Mouse (Mus musculus) neural tube, embryonic 12.5 days (tissue): ENCODE data around the gene Mecom. TPM values are rescaled to one million over a fixed set of nuclear protein-coding genes. Genes with fewer than 3 reads are reported as not detected.

ENCODE experiments used
- ATAC-seq: fragments of 200-750 bp; cut with Nextera tagmentation; 2 replicates; pipeline ENCODE4 v1.8.0; 2017; ENCODE audit warnings: low read depth, mild to moderate bottlenecking, moderate TSS enrichment, moderate library complexity; ENCODE audit not compliant: low FRiP score
- H3K27ac ChIP-seq: fragments of 300-500 bp; sonication (generic); 2 replicates; pipeline ENCODE4 v1.5.1; 2016
- H3K27me3 ChIP-seq: fragments of 300-500 bp; sonication (generic); replicated peaks from 2 replicates; pipeline ENCODE4 v1.6.1; 2016; ENCODE audit warnings: mild to moderate bottlenecking
- H3K36me3 ChIP-seq: fragments of 300-500 bp; sonication (generic); 2 replicates; pipeline ENCODE4 v1.6.1; 2016; ENCODE audit warnings: mild to moderate bottlenecking
- H3K4me1 ChIP-seq: fragments of 300-500 bp; sonication (generic); 2 replicates; pipeline ENCODE4 v1.6.1; 2016
- H3K4me2 ChIP-seq: fragments of 300-500 bp; sonication (generic); replicated peaks from 2 replicates; pipeline ENCODE4 v1.6.1; 2016; ENCODE audit warnings: mild to moderate bottlenecking
- H3K4me3 ChIP-seq: fragments of 300-500 bp; sonication (generic); 2 replicates; pipeline ENCODE4 v1.5.1; 2016
- H3K9ac ChIP-seq: fragments of 300-500 bp; sonication (generic); 2 replicates; pipeline ENCODE4 v1.6.1; 2016; ENCODE audit warnings: mild to moderate bottlenecking
- H3K9me3 ChIP-seq: fragments of 300-500 bp; sonication (generic); 2 replicates; pipeline ENCODE4 v1.6.1; 2016; ENCODE audit warnings: mild to moderate bottlenecking
- WGBS: fragments of 180-500 bp; shearing (Covaris S2); methylation state at CpG from one replicate; pipeline ENCODE4 v1.1.7; 2016; 5-methylcytosine and 5-hydroxymethylcytosine counted together
- polyA plus RNA-seq: library from polyadenylated mRNA; unstranded; fragments of >200 nt; fragmentation: Nextera tagmentation; extraction: Ambion mirVana; gene quantifications from 2 replicates; pipeline ENCODE4 v1.2.1, GENCODE M21; 2016

Gene Mecom
- polyA plus RNA-seq, 1 experiment from 2014 or later: 16.1 TPM

GRCm38 (mm10) chr3:30466031-30466650 is 81.7 kb downstream of the Mecom start:
- WGBS: 54% methylated on average over 11 of the region's 11 CpGs
- Histone ChIP-seq H3K4me1 (no peaks in the 10 kb centered on the region), H3K9ac (no peak overlapping the region), H3K4me2 (no peak overlapping the region), H3K4me3 (no peak overlapping the region), H3K27ac (no peak overlapping the region), H3K9me3 (no peaks in the 10 kb centered on the region), H3K36me3 (no peaks in the 10 kb centered on the region), H3K27me3 (no peaks in the 10 kb centered on the region)
- ATAC-seq: no peak

GRCm38 (mm10) chr3:30464497-30464896 is 83.3 kb downstream of the Mecom start:
- WGBS: 96% methylated on average over 3 of the region's 3 CpGs
- Histone ChIP-seq H3K9me3 (no peaks in the 10 kb centered on the region), H3K27ac (no peak overlapping the region), H3K9ac (no peak overlapping the region), H3K27me3 (no peaks in the 10 kb centered on the region), H3K36me3 (no peaks in the 10 kb centered on the region), H3K4me3 (no peak overlapping the region), H3K4me2 (no peak overlapping the region), H3K4me1 (no peaks in the 10 kb centered on the region)
- no peak for ATAC-seq

- Histone ChIP-seq H3K36me3 (no peaks in the 10 kb centered on the region), H3K9ac (no peak overlapping the region), H3K27me3 (no peaks in the 10 kb centered on the region), H3K27ac (no peak overlapping the region), H3K4me2 (no peak overlapping the region), H3K4me3 (no peak overlapping the region), H3K4me1 (no peaks in the 10 kb centered on the region), H3K9me3 (no peaks in the 10 kb centered on the region)
- WGBS: 92% methylated on average over 2 of the region's 2 CpGs
- no peak for ATAC-seq
Measured at GRCm38 (mm10) chr3:30461831-30462230, 86.0 kb downstream of the Mecom start.

GRCm38 (mm10) chr3:30460890-30461578 is 86.8 kb downstream of the Mecom start:
- Histone ChIP-seq H3K36me3 (no peaks in the 10 kb centered on the region), H3K27ac (no peak overlapping the region), H3K9ac (no peak overlapping the region), H3K4me1 (no peaks in the 10 kb centered on the region), H3K9me3 (no peaks in the 10 kb centered on the region), H3K4me3 (no peak overlapping the region), H3K27me3 (no peaks in the 10 kb centered on the region), H3K4me2 (no peak overlapping the region)
- ATAC-seq: no peak
- WGBS: 87% methylated on average over 9 of the region's 9 CpGs

- no peaks in the 10 kb centered on the region for H3K9me3 ChIP-seq
- no peaks in the 10 kb centered on the region for H3K4me1 ChIP-seq
- no peak overlapping the region for H3K27ac ChIP-seq
- no peaks in the 10 kb centered on the region for H3K36me3 ChIP-seq
- no peak for ATAC-seq
- no peak overlapping the region for H3K4me2 ChIP-seq
- no peak overlapping the region for H3K9ac ChIP-seq
- 89% methylated on average over 4 of the region's 4 CpGs for WGBS
- no peaks in the 10 kb centered on the region for H3K27me3 ChIP-seq
- H3K4me3 ChIP-seq: no peak overlapping the region
Measured at GRCm38 (mm10) chr3:30459626-30460025, 88.2 kb downstream of the Mecom start.

GRCm38 (mm10) chr3:30457975-30458678 is 89.7 kb downstream of the Mecom start:
- Histone ChIP-seq H3K9me3 (no peaks in the 10 kb centered on the region), H3K4me1 (no peaks in the 10 kb centered on the region), H3K9ac (no peak overlapping the region), H3K36me3 (no peaks in the 10 kb centered on the region), H3K4me3 (no peak overlapping the region), H3K27ac (no peak overlapping the region), H3K4me2 (no peak overlapping the region), H3K27me3 (no peaks in the 10 kb centered on the region)
- no peak for ATAC-seq
- WGBS: 59% methylated on average over 9 of the region's 9 CpGs

GRCm38 (mm10) chr3:30455902-30456301 is 91.9 kb downstream of the Mecom start:
- Histone ChIP-seq H3K4me2 (no peak overlapping the region), H3K9ac (no peak overlapping the region), H3K27ac (no peak overlapping the region), H3K36me3 (no peaks in the 10 kb centered on the region), H3K4me3 (no peak overlapping the region), H3K9me3 (no peaks in the 10 kb centered on the region), H3K27me3 (no peaks in the 10 kb centered on the region), H3K4me1 (no peaks in the 10 kb centered on the region)
- 78% methylated on average over 8 of the region's 8 CpGs for WGBS
- no peak for ATAC-seq

GRCm38 (mm10) chr3:30453546-30454455 is 94.0 kb downstream of the Mecom start:
- no peak for ATAC-seq

GRCm38 (mm10) chr3:30453046-30453445 is 94.8 kb downstream of the Mecom start:
- WGBS: 67% methylated on average over 6 of the region's 6 CpGs

More at GRCm38 (mm10) chr3:30453546-30454455, 94.0 kb downstream of the Mecom start:
- WGBS: 66% methylated on average over 15 of the region's 15 CpGs
- Histone ChIP-seq H3K27me3 (no peaks in the 10 kb centered on the region), H3K36me3 (no peaks in the 10 kb centered on the region), H3K4me2 (no peak overlapping the region), H3K27ac (no peak overlapping the region), H3K4me3 (no peak overlapping the region), H3K4me1 (no peaks in the 10 kb centered on the region), H3K9me3 (no peaks in the 10 kb centered on the region), H3K9ac (no peak overlapping the region)

GRCm38 (mm10) chr3:30452511-30452910 is 95.3 kb downstream of the Mecom start:
- Histone ChIP-seq H3K4me1 (no peaks in the 10 kb centered on the region), H3K4me3 (no peak overlapping the region), H3K9me3 (no peaks in the 10 kb centered on the region), H3K36me3 (no peaks in the 10 kb centered on the region), H3K4me2 (no peak overlapping the region), H3K27me3 (no peaks in the 10 kb centered on the region), H3K9ac (no peak overlapping the region), H3K27ac (no peak overlapping the region)
- ATAC-seq: no peak
- WGBS: 84% methylated on average over 7 of the region's 7 CpGs

More at GRCm38 (mm10) chr3:30453046-30453445, 94.8 kb downstream of the Mecom start:
- Histone ChIP-seq H3K9me3 (no peaks in the 10 kb centered on the region), H3K4me2 (no peak overlapping the region), H3K9ac (no peak overlapping the region), H3K27me3 (no peaks in the 10 kb centered on the region), H3K4me1 (no peaks in the 10 kb centered on the region), H3K36me3 (no peaks in the 10 kb centered on the region), H3K27ac (no peak overlapping the region), H3K4me3 (no peak overlapping the region)
- no peak for ATAC-seq

- ATAC-seq: no peak
- 76% methylated on average over 10 of the region's 10 CpGs for whole genome bisulfite sequencing
- H3K27me3 ChIP-seq: no peaks in the 10 kb centered on the region
- no peak overlapping the region for H3K9ac ChIP-seq
- H3K27ac ChIP-seq: no peak overlapping the region
- no peaks in the 10 kb centered on the region for H3K36me3 ChIP-seq
- H3K4me1 ChIP-seq: no peaks in the 10 kb centered on the region
- H3K4me2 ChIP-seq: no peak overlapping the region
- H3K9me3 ChIP-seq: no peaks in the 10 kb centered on the region
- no peak overlapping the region for H3K4me3 ChIP-seq
Measured at GRCm38 (mm10) chr3:30450206-30450965, 97.4 kb downstream of the Mecom start.
